Mouse (Mus musculus): Measurements from ENCODE around the gene S100z.

GRCm38 (mm10) chr13:95431760-95432159, 46.8 kb downstream of the S100z start:
- no peak for TF ChIP-seq KAT2A (conservative IDR thresholded peaks at IDR 0.05; ENCODE audit: low read depth, low read length)
- TF ChIP-seq CHD2 (IDR thresholded peaks at IDR 0.05; ENCODE audit: low read length): no peak
- no peak for TF ChIP-seq POLR2A (IDR thresholded peaks at IDR 0.05; ENCODE audit: control insufficient read depth in 1 of 2, insufficient read depth in 1 of 2, low read depth in 1 of 2, low read length in 2 of 2, poor library complexity in 1 of 2)
- no peak for TF ChIP-seq TAL1 (IDR thresholded peaks at IDR 0.05; ENCODE audit: low read length)
- no peak for TF ChIP-seq USF2 (IDR thresholded peaks at IDR 0.05; ENCODE audit: borderline replicate concordance in 1 of 2, insufficient read depth in 1 of 2, low read depth in 1 of 2, low read length in 2 of 2)
- no peak for TF ChIP-seq CTCF (IDR thresholded peaks at IDR 0.05 in 2 of 3, conservative IDR thresholded peaks at IDR 0.05 in 1 of 3; ENCODE audit: control insufficient read depth in 1 of 3, insufficient read depth in 1 of 3, low read depth in 2 of 3, low read length in 3 of 3, poor library complexity in 1 of 3, severe bottlenecking in 1 of 3)
- no peak for TF ChIP-seq UBTF (IDR thresholded peaks at IDR 0.05; ENCODE audit: borderline replicate concordance, insufficient read depth, low read depth, low read length)
- TF ChIP-seq MYB (IDR thresholded peaks at IDR 0.05; ENCODE audit: low read depth, low read length): no peak
- TF ChIP-seq EP300 (IDR thresholded peaks at IDR 0.05; ENCODE audit: low read depth in 1 of 2, low read length in 2 of 2): no peak
- TF ChIP-seq RAD21 (IDR thresholded peaks at IDR 0.05; ENCODE audit: low read depth, low read length): no peak
- TF ChIP-seq RCOR1 (IDR thresholded peaks at IDR 0.05; ENCODE audit: low read depth, low read length): no peak
- no peak for TF ChIP-seq POLR2AphosphoS2 (IDR thresholded peaks at IDR 0.05; ENCODE audit: low read length)

All from MEL (cell line).